Mouse (Mus musculus) olfactory bulb, adult 2 months (tissue): ENCODE measurements at regions not wholly inside any gene's neighbourhood (a gene's known extent, or its start where the extent isn't known, plus 50 kb on each side); places are given as distances from the start of the nearest gene placed in this dataset.

Experiments used
- H3K27ac ChIP-seq: fragments of 200-500 bp; 2 replicates; pipeline ENCODE4 v1.5.1; 2012; ENCODE audit warnings: low read depth, low read length; ENCODE audit not compliant: insufficient read depth
- H3K4me1 ChIP-seq: fragments of 200-500 bp; 2 replicates; pipeline ENCODE4 v1.6.1; 2012; ENCODE audit warnings: low read length; ENCODE audit not compliant: control insufficient read depth, insufficient read depth
- H3K4me3 ChIP-seq: fragments of 200-500 bp; 2 replicates; pipeline ENCODE4 v1.5.1; 2012; ENCODE audit warnings: mild to moderate bottlenecking, low read depth, low read length, moderate library complexity; ENCODE audit not compliant: insufficient read depth
- CTCF ChIP-seq: fragments of 200-500 bp; IDR thresholded peaks from 2 replicates; pipeline ENCODE4 v1.5.1; 2012; ENCODE audit warnings: low read depth, mild to moderate bottlenecking, low read length, moderate library complexity; ENCODE audit not compliant: insufficient read depth
- POLR2A ChIP-seq: fragments of 200-500 bp; IDR thresholded peaks from 2 replicates; pipeline ENCODE4 v1.6.1; 2012; ENCODE audit warnings: mild to moderate bottlenecking, low read depth, low read length, moderate library complexity; ENCODE audit not compliant: insufficient read depth
- WGBS: fragments of 180-500 bp; shearing (Covaris S2); methylation state at CpG from one replicate; pipeline ENCODE4 v1.1.7; 2018; 5-methylcytosine and 5-hydroxymethylcytosine counted together

GRCm38 (mm10) chrX:99291423-99291963, 155.6 kb downstream of the Efnb1 start:
- no peak overlapping the region for H3K4me3 ChIP-seq
- H3K4me1 ChIP-seq: peaks cover 24% of the 10 kb centered on the region
- no peak overlapping the region for H3K27ac ChIP-seq
- TF ChIP-seq POLR2A: no peak
- TF ChIP-seq CTCF: no peak
- 17% methylated on average over 9 of the region's 10 CpGs for WGBS

GRCm38 (mm10) chrX:99287988-99288387, 152.1 kb downstream of the Efnb1 start:
- TF ChIP-seq CTCF (no peak), POLR2A (no peak)
- 72% methylated on average over 4 of the region's 4 CpGs for WGBS
- H3K27ac ChIP-seq: no peak overlapping the region

GRCm38 (mm10) chrX:99286876-99287275, 150.9 kb downstream of the Efnb1 start:
- Histone ChIP-seq H3K4me1 (peaks cover 23% of the 10 kb centered on the region), H3K4me3 (no peak overlapping the region), H3K27ac (no peak overlapping the region)
- TF ChIP-seq CTCF (no peak), POLR2A (no peak)
- 64% methylated on average over 2 of the region's 2 CpGs for WGBS

More at GRCm38 (mm10) chrX:99287988-99288387, 152.1 kb downstream of the Efnb1 start:
- Histone ChIP-seq H3K4me3 (no peak overlapping the region), H3K4me1 (peaks cover 23% of the 10 kb centered on the region)

- Histone ChIP-seq H3K4me1 (peaks cover 12% of the 10 kb centered on the region; the same call in 1 of the 2 replicates), H3K27ac (no peak overlapping the region), H3K4me3 (no peak overlapping the region)
- 63% methylated on average over 9 of the region's 9 CpGs for WGBS
- TF ChIP-seq POLR2A (no peak), CTCF (no peak)
Observed at GRCm38 (mm10) chrX:99285611-99286010, 149.7 kb downstream of the Efnb1 start.

GRCm38 (mm10) chrX:99280991-99281390, 145.1 kb downstream of the Efnb1 start:
- no peak for TF ChIP-seq POLR2A
- TF ChIP-seq CTCF: no peak
- no peak overlapping the region for H3K4me3 ChIP-seq
- WGBS: 90% methylated on average over 5 of the region's 5 CpGs
- H3K4me1 ChIP-seq: peaks cover 3% of the 10 kb centered on the region; the same call in 1 of the 2 replicates
- no peak overlapping the region for H3K27ac ChIP-seq

GRCm38 (mm10) chrX:99280543-99280942, 144.6 kb downstream of the Efnb1 start:
- 84% methylated on average over 5 of the region's 5 CpGs for WGBS
- H3K4me3 ChIP-seq: no peak overlapping the region
- H3K4me1 ChIP-seq: no peaks in the 10 kb centered on the region
- no peak overlapping the region for H3K27ac ChIP-seq
- TF ChIP-seq CTCF (no peak), POLR2A (no peak)

- 91% methylated on average over 5 of the region's 5 CpGs for WGBS
- Histone ChIP-seq H3K27ac (no peak overlapping the region), H3K4me3 (no peak overlapping the region), H3K4me1 (no peaks in the 10 kb centered on the region)
- no peak for TF ChIP-seq CTCF
- TF ChIP-seq POLR2A: no peak
Observed at GRCm38 (mm10) chrX:99275536-99275935, 139.6 kb downstream of the Efnb1 start.

GRCm38 (mm10) chrX:99271908-99272307, 136.0 kb downstream of the Efnb1 start:
- Histone ChIP-seq H3K4me3 (no peak overlapping the region), H3K4me1 (no peaks in the 10 kb centered on the region), H3K27ac (no peak overlapping the region)
- 75% methylated on average over 3 of the region's 3 CpGs for WGBS
- TF ChIP-seq POLR2A: no peak
- TF ChIP-seq CTCF: no peak

GRCm38 (mm10) chrX:99249038-99249607, 113.2 kb downstream of the Efnb1 start:
- no peaks in the 10 kb centered on the region for H3K4me1 ChIP-seq
- H3K27ac ChIP-seq: no peak overlapping the region
- H3K4me3 ChIP-seq: no peak overlapping the region
- WGBS: 74% methylated on average over 5 of the region's 5 CpGs
- no peak for TF ChIP-seq POLR2A
- no peak for TF ChIP-seq CTCF
